Mouse (Mus musculus) layer of hippocampus, postnatal 14 days (tissue): ENCODE results near the gene Mtnr1b. TPM values are rescaled to one million over a fixed set of nuclear protein-coding genes. Genes with fewer than 3 reads are reported as not detected.
"Not testable (repeated sequence)": the region's sequence is repeated elsewhere in the genome, so short reads cannot be mapped to it uniquely, and the experiment has no call there.

Experiments used
- DNase-seq, 2 experiments: peaks; one replicate each; pipeline ENCODE4 v3.0.0; 2021 to 2022; ENCODE audit warnings: low spot score in 2 of 2, mixed read lengths in 1 of 2
- long read RNA-seq, 2 experiments: library from polyadenylated mRNA; stranded (forward); transcript quantifications; one replicate each; pipeline ENCODE4 v2.0.0; 2021
- total RNA-seq, 2 experiments: library from RNA; stranded (reverse); gene quantifications; 2 replicates each; pipeline ENCODE4 v1.2.3; 2021

Gene Mtnr1b
- total RNA-seq, result not detected
- long read RNA-seq, experiment 1, result 0 reads
- long read RNA-seq, experiment 2, result 0 reads

- no peak for DNase-seq
Observed at GRCm38 (mm10) chr9:15874506-15875160, at the start of gene Mtnr1b. Gene Mtnr1b (minus strand): TSS chr9:15874556.

- DNase-seq, result no peak
Observed at GRCm38 (mm10) chr9:15920271-15920670, 45.9 kb upstream of the Mtnr1b start.

GRCm38 (mm10) chr9:15919373-15920005, 45.1 kb upstream of the Mtnr1b start:
- DNase-seq, result no peak

- no peak for DNase-seq
Observed at GRCm38 (mm10) chr9:15916600-15916999, 42.2 kb upstream of the Mtnr1b start.

GRCm38 (mm10) chr9:15912735-15913134, 38.4 kb upstream of the Mtnr1b start:
- no peak for DNase-seq

- DNase-seq, result no peak
Observed at GRCm38 (mm10) chr9:15909397-15910113, 35.2 kb upstream of the Mtnr1b start.

- no peak for DNase-seq
Observed at GRCm38 (mm10) chr9:15903948-15904750, 29.8 kb upstream of the Mtnr1b start.

GRCm38 (mm10) chr9:15898112-15898511, 23.8 kb upstream of the Mtnr1b start:
- DNase-seq, result no peak

- no peak for DNase-seq
Observed at GRCm38 (mm10) chr9:15886756-15887155, 12.4 kb upstream of the Mtnr1b start.

GRCm38 (mm10) chr9:15880754-15881153, 6.4 kb upstream of the Mtnr1b start:
- no peak for DNase-seq

GRCm38 (mm10) chr9:15880160-15880603, 5.8 kb upstream of the Mtnr1b start:
- peak in 1 of 2 experiments; percentile 42 for DNase-seq

GRCm38 (mm10) chr9:15870013-15870412, 4.3 kb downstream of the Mtnr1b start:
- no peak for DNase-seq

- no peak for DNase-seq
Observed at GRCm38 (mm10) chr9:15869456-15869855, 4.9 kb downstream of the Mtnr1b start.

GRCm38 (mm10) chr9:15866280-15867072, 7.9 kb downstream of the Mtnr1b start:
- DNase-seq, result no peak

GRCm38 (mm10) chr9:15861402-15861801, 13.0 kb downstream of the Mtnr1b start:
- DNase-seq, result no peak

- no peak for DNase-seq
Observed at GRCm38 (mm10) chr9:15850749-15851148, 23.6 kb downstream of the Mtnr1b start.

- no peak for DNase-seq
Observed at GRCm38 (mm10) chr9:15845390-15845789, 29.0 kb downstream of the Mtnr1b start.

GRCm38 (mm10) chr9:15844936-15845335, 29.4 kb downstream of the Mtnr1b start:
- DNase-seq, result not testable (repeated sequence)

GRCm38 (mm10) chr9:15813002-15813911, 61.1 kb downstream of the Mtnr1b start:
- peak; percentile 32 to 69 for DNase-seq
